Mouse (Mus musculus): Measurements from ENCODE around the gene Gm21976.

DNA sequence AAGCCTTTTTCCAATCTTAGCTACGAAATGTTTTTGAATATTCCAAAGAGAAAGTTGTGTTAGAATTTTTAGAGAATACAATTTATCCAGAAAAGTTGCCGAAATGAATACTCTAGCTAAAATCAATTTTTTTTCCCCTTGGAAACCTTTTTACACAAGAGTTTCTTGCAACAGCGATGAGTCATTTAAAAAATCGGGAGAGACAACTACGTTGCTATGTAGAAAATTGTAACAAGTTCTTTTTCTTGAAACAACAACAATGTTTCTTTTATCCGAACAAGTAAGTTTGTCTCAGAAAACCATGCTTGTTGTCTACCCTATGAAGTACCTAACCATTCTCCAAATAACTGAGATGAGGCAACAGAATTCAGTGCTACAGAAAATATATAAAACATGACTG, 38.2 kb downstream of the Gm21976 start:
- no peak for TF ChIP-seq CTCF (IDR thresholded peaks at IDR 0.05; ENCODE audit: extremely low read depth, insufficient read depth, insufficient read length, insufficient replicate concordance)
- TF ChIP-seq POLR2A (IDR thresholded peaks at IDR 0.05; ENCODE audit: low read depth, low read length), result no peak
